Mouse (Mus musculus) hindbrain, embryonic 10.5 days (tissue): ENCODE measurements around the gene Fyn. TPM values are rescaled to one million over a fixed set of nuclear protein-coding genes. Genes with fewer than 3 reads are reported as not detected.

Source experiments
- DNase-seq: peaks from one replicate; pipeline ENCODE4 v3.0.0-alpha.2; 2017; ENCODE audit warnings: low spot score
- H3K27ac ChIP-seq: fragments of 300-500 bp; sonication (generic); 2 replicates; pipeline ENCODE4 v1.5.1; 2016; ENCODE audit warnings: mild to moderate bottlenecking, moderate library complexity
- H3K27me3 ChIP-seq: fragments of 300-500 bp; sonication (generic); 2 replicates; pipeline ENCODE4 v1.6.1; 2016; ENCODE audit warnings: mild to moderate bottlenecking; ENCODE audit not compliant: poor library complexity, insufficient read depth, severe bottlenecking
- H3K36me3 ChIP-seq: fragments of 300-500 bp; sonication (generic); 2 replicates; pipeline ENCODE4 v1.6.1; 2016; ENCODE audit warnings: mild to moderate bottlenecking, moderate library complexity
- H3K4me1 ChIP-seq: fragments of 300-500 bp; sonication (generic); replicated peaks from 2 replicates; pipeline ENCODE4 v1.6.1; 2016; ENCODE audit warnings: mild to moderate bottlenecking
- H3K4me3 ChIP-seq: fragments of 300-500 bp; sonication (generic); 2 replicates; pipeline ENCODE4 v1.5.1; 2016; ENCODE audit warnings: mild to moderate bottlenecking, moderate library complexity
- H3K9me3 ChIP-seq: fragments of 300-500 bp; sonication (generic); 2 replicates; pipeline ENCODE4 v1.6.1; 2016; ENCODE audit warnings: mild to moderate bottlenecking, moderate library complexity
- WGBS: fragments of 180-500 bp; shearing (Covaris S2); methylation state at CpG from one replicate; pipeline ENCODE4 v1.1.7; 2016; 5-methylcytosine and 5-hydroxymethylcytosine counted together
- polyA plus RNA-seq: library from polyadenylated mRNA; unstranded; fragments of >200 nt; fragmentation: Nextera tagmentation; extraction: Ambion mirVana; gene quantifications from 2 replicates; pipeline ENCODE4 v1.2.1, GENCODE M21; 2016

The Fyn gene
- polyA plus RNA-seq, 1 experiment from 2014 or later = 34.1 TPM

- DNase-seq = no peak
- 88% methylated on average over 6 of the region's 6 CpGs for WGBS
- Histone ChIP-seq H3K4me3 (no peak overlapping the region), H3K9me3 (no peaks in the 10 kb centered on the region), H3K36me3 (no peaks in the 10 kb centered on the region; the same call in 1 of the 2 replicates), H3K27me3 (no peaks in the 10 kb centered on the region), H3K27ac (no peak overlapping the region), H3K4me1 (peaks cover 45% of the 10 kb centered on the region)
Measured at GRCm38 (mm10) chr10:39492146-39492545, 123.5 kb downstream of the Fyn start.

- Histone ChIP-seq H3K27ac (no peak overlapping the region), H3K9me3 (no peaks in the 10 kb centered on the region), H3K27me3 (no peaks in the 10 kb centered on the region), H3K4me3 (no peak overlapping the region), H3K4me1 (peaks cover 41% of the 10 kb centered on the region), H3K36me3 (no peaks in the 10 kb centered on the region; the same call in 1 of the 2 replicates)
- no peak for DNase-seq
- 97% methylated on average over 3 of the region's 3 CpGs for WGBS
Measured at GRCm38 (mm10) chr10:39493007-39493406, 124.4 kb downstream of the Fyn start.

DNA sequence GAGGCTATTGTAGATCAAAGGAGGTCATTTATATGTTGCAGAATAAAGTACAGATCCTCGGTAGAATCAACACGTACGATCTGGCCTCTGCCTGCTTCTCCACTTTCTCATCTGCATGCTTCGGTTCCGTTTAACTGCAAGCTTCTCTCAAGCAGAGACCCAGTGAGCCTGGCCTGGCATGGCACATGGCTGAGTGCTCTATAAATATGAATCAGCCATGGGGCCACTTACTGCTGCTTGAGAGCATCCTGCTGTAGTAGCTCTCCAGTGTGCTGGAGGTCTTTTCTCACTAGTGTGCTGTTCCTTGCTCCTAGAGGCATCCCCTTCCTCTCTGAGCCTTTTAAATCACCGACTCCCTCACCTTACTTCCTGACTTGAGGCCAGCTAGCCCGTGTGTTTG is 130.0 kb downstream of the Fyn start:
- no peak overlapping the region for H3K4me3 ChIP-seq
- H3K36me3 ChIP-seq = peaks cover 3% of the 10 kb centered on the region; the same call in 1 of the 2 replicates
- no peak for DNase-seq
- H3K27ac ChIP-seq = peak overlapping the region; percentile 45; the same call in 1 of the 2 replicates
- H3K9me3 ChIP-seq = no peaks in the 10 kb centered on the region
- 80% methylated on average over 7 of the region's 7 CpGs for WGBS
- H3K27me3 ChIP-seq = no peaks in the 10 kb centered on the region
- H3K4me1 ChIP-seq = peaks cover 44% of the 10 kb centered on the region

DNA sequence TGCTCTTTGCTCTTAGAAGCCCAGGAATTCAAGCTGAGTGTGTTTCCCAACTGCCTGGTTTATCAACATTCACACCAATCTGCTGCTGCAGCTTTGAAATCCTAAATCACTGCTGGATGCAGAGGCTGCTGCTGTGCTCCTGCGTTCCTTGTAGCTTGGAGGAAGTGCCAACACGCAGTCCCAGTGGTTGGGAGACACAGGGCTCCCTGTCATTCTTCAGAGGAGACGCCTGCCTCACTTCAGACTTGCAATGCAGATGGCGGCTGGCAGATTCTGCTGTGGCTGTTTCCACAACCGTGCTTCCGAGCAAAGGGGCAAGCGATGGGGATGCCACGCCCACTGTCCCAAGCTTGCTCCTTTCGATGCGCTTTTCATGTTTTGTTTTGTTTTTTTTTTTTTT is 132.9 kb downstream of the Fyn start:
- H3K9me3 ChIP-seq = no peaks in the 10 kb centered on the region
- no peak overlapping the region for H3K4me3 ChIP-seq
- no peak for DNase-seq
- H3K27ac ChIP-seq = peak overlapping the region; percentile 77
- no peaks in the 10 kb centered on the region for H3K27me3 ChIP-seq
- H3K36me3 ChIP-seq = 0 out of 2 replicates have a peak, but pooled peaks cover 3% of the 10 kb centered on the region
- WGBS = 59% methylated on average over 10 of the region's 10 CpGs
- H3K4me1 ChIP-seq = peaks cover 55% of the 10 kb centered on the region

DNA sequence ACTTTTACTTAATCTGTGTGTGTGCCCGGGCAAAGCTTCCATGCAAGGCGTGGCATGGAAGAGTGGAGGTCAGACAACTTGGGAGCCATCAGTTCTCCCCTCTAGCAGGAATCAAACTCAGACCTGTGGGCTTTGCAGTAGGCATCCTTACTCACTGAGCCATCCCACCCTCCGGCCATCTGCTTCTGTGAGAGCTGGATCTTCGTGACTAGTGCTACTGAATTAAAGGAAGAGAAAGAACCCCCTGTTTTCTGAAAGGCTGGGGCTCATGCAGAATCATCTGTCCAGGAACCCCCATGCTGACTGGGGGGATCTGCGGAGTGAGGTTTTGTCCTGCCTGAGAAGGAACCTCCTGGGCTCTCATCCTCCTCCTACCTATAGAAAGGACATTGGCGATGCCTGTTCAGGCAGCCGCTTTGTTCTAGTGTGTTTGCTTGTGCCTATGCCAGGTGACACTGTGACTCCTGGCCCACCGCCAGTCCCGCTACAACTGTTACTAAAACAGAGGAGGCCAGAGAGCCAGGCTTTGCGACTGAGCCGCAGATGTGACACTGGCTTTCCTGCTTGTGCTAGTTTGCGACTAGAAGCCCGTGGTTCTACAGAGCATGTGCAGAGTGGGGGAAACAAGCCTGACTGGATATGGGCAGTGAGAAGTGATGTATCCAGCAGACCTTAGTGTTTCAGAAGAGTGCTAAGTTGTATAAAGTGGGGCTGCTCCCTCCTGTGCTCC is 133.5 kb downstream of the Fyn start:
- no peak for DNase-seq
- WGBS = 91% methylated on average over 13 of the region's 13 CpGs

DNA sequence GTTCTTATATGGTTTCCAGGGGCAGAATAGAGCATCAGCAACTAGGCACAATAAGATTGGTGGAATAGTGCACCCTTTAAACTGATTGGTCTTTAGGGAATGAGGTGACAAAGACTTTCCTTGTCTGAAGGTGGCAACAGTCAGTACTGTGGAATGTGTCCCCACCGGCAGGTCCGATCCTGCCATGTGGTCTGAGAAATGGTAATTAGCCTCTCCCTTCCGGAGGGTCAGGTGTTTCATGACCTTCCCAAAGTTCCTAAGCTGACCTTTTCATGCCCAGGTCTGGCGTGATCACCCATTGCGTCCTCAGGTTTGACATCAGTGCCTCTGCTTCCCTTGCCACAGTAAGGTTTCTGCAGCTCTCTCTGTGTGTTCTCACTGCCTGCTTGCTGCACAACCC is 134.7 kb downstream of the Fyn start:
- 0 out of 2 replicates have a peak, but pooled peaks cover 3% of the 10 kb centered on the region for H3K36me3 ChIP-seq
- H3K27ac ChIP-seq = no peak overlapping the region
- H3K4me1 ChIP-seq = peaks cover 63% of the 10 kb centered on the region
- WGBS = 84% methylated on average over 5 of the region's 5 CpGs
- no peak overlapping the region for H3K4me3 ChIP-seq
- no peaks in the 10 kb centered on the region for H3K9me3 ChIP-seq
- no peaks in the 10 kb centered on the region for H3K27me3 ChIP-seq
- DNase-seq = no peak

More for the DNA sequence above, 133.5 kb downstream of the Fyn start:
- Histone ChIP-seq H3K36me3 (0 out of 2 replicates have a peak, but pooled peaks cover 3% of the 10 kb centered on the region), H3K27me3 (no peaks in the 10 kb centered on the region), H3K9me3 (no peaks in the 10 kb centered on the region), H3K27ac (peak overlapping the region; percentile 23; the same call in 1 of the 2 replicates), H3K4me3 (no peak overlapping the region), H3K4me1 (peaks cover 60% of the 10 kb centered on the region)

GRCm38 (mm10) chr10:39505007-39505406 is 136.4 kb downstream of the Fyn start:
- peaks cover 60% of the 10 kb centered on the region for H3K4me1 ChIP-seq
- no peaks in the 10 kb centered on the region for H3K27me3 ChIP-seq
- H3K9me3 ChIP-seq = no peaks in the 10 kb centered on the region
- no peak for DNase-seq
- no peak overlapping the region for H3K4me3 ChIP-seq
- WGBS = 55% methylated on average over 9 of the region's 9 CpGs
- peak overlapping the region; percentile 17; the same call in 1 of the 2 replicates for H3K27ac ChIP-seq
- 0 out of 2 replicates have a peak, but pooled peaks cover 3% of the 10 kb centered on the region for H3K36me3 ChIP-seq

DNA sequence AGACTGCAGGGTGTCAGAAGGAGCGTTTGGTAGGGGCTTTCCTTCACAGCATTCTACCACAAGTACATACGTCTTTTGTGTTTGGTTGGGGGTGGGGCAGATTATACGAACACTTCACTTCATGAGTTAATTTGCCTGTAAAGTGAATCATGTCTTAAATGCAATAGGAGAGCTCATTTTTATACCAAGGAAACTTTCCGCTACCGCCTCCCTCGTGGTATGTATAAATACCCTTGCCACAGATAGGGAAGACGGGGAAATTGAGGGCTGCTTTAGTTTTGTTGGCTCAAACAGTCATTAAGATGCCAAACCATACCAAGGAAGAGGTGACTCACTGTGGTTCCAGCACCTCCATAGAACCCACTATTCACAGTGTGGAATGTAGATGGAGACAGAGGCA is 137.0 kb downstream of the Fyn start:
- DNase-seq = no peak
- no peaks in the 10 kb centered on the region for H3K9me3 ChIP-seq
- H3K27me3 ChIP-seq = no peaks in the 10 kb centered on the region
- 79% methylated on average over 7 of the region's 7 CpGs for WGBS
- H3K4me3 ChIP-seq = no peak overlapping the region
- H3K27ac ChIP-seq = peak overlapping the region; percentile 17; the same call in 1 of the 2 replicates
- H3K4me1 ChIP-seq = peaks cover 67% of the 10 kb centered on the region
- H3K36me3 ChIP-seq = 0 out of 2 replicates have a peak, but pooled peaks cover 3% of the 10 kb centered on the region

DNA sequence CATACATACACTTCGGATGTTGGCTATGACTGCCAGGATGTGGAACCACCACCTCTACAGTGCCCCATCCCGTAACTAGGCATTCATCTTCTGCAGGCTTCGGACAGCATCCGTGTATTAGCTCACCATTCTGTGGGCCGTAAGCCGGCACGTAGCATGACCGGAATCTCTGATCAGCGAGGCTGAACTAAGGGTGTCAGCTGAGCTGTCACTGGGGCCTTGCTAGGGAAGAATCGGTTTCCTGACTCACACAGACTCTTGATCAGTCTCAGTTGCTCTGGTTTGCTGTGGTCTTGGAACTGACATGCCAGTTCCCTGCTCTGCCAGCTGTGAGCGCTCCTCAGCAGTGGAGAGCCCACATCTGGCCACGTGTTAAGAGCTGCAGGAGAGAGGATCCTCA is 137.7 kb downstream of the Fyn start:
- Histone ChIP-seq H3K36me3 (0 out of 2 replicates have a peak, but pooled peaks cover 3% of the 10 kb centered on the region), H3K27ac (0 out of 2 replicates have a peak overlapping the region, but pooled peaks have one; percentile 35), H3K9me3 (no peaks in the 10 kb centered on the region), H3K4me1 (peaks cover 67% of the 10 kb centered on the region), H3K27me3 (no peaks in the 10 kb centered on the region), H3K4me3 (no peak overlapping the region)
- WGBS = 80% methylated on average over 12 of the region's 12 CpGs
- no peak for DNase-seq

GRCm38 (mm10) chr10:39506831-39507230 is 138.2 kb downstream of the Fyn start:
- Histone ChIP-seq H3K27ac (0 out of 2 replicates have a peak overlapping the region, but pooled peaks have one; percentile 35), H3K4me1 (peaks cover 67% of the 10 kb centered on the region), H3K4me3 (no peak overlapping the region), H3K9me3 (no peaks in the 10 kb centered on the region), H3K36me3 (peaks cover 8% of the 10 kb centered on the region; the same call in 1 of the 2 replicates), H3K27me3 (no peaks in the 10 kb centered on the region)
- no peak for DNase-seq
- WGBS = 88% methylated on average over 7 of the region's 7 CpGs

DNA sequence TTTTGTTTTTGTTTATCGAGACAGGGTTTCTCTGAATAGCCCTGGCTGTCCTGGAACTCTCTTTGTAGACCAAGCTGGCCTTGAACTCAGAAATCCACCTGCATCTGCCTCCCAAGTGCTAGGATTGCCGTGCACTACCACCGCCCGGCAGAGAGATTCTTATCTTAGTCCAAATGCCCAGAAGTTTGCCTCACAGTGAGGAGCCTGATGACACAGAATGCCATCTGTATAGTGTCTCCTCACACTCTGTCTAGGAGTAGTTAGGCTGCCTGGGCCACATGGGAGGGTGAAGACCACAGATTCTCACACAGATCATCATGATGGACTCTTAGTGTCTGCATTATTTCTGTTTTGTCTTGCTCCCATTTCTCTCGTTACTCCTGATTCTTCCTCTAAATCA is 140.1 kb downstream of the Fyn start:
- Histone ChIP-seq H3K4me1 (peaks cover 60% of the 10 kb centered on the region), H3K27ac (no peak overlapping the region), H3K9me3 (no peaks in the 10 kb centered on the region), H3K36me3 (peaks cover 18% of the 10 kb centered on the region), H3K27me3 (no peaks in the 10 kb centered on the region), H3K4me3 (no peak overlapping the region)
- DNase-seq = no peak
- WGBS = 89% methylated on average over 5 of the region's 5 CpGs

- WGBS = 86% methylated on average over 8 of the region's 8 CpGs
- Histone ChIP-seq H3K9me3 (no peaks in the 10 kb centered on the region), H3K4me1 (peaks cover 55% of the 10 kb centered on the region), H3K27me3 (no peaks in the 10 kb centered on the region), H3K27ac (no peak overlapping the region), H3K36me3 (peaks cover 28% of the 10 kb centered on the region), H3K4me3 (no peak overlapping the region)
- DNase-seq = no peak
Measured at GRCm38 (mm10) chr10:39509937-39510336, 141.3 kb downstream of the Fyn start.

DNA sequence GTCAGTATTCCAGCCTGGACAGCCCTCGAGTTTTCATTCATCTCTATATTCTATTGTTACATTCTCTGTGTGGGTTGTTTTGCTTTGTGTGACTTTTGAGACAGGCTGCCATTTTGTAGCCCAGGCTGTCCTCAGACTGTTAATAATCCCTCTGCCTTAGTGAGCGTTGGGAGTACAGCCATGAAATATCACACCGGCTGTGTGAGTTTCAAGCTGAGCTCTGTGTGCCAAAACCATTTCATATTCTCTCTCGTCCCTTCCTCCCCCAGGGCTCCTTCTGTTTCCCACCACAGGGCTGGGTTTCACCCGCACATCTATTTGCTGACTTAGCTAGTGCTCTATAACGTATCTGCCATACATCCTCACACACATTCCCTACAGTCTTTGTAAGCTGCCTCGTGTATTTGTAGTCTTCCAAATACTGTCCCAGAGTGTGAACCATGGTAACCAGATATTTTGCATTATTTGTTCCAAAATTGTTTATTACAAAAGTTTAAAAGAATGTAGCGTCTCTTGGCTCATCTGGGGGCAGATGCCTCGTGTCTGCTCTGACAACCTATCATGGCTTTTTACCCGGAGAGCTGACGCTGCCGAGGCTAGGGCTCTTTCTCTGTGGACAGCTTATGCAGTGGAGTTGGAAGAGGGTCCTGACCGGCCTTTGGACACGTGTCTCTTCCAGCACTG is 144.1 kb downstream of the Fyn start:
- Histone ChIP-seq H3K36me3 (peaks cover 48% of the 10 kb centered on the region), H3K4me1 (peaks cover 46% of the 10 kb centered on the region), H3K27ac (no peak overlapping the region), H3K9me3 (peaks cover 4% of the 10 kb centered on the region; the same call in 1 of the 2 replicates), H3K4me3 (no peak overlapping the region), H3K27me3 (no peaks in the 10 kb centered on the region)
- WGBS = 90% methylated on average over 14 of the region's 14 CpGs
- DNase-seq = no peak
